Mouse (Mus musculus): ENCODE data around the gene Cd81. TPM values are rescaled to one million over a fixed set of nuclear protein-coding genes. Genes with fewer than 3 reads are reported as not detected.

Cd81 gene
- polyA plus RNA-seq, 1 experiment = 653 TPM

DNA sequence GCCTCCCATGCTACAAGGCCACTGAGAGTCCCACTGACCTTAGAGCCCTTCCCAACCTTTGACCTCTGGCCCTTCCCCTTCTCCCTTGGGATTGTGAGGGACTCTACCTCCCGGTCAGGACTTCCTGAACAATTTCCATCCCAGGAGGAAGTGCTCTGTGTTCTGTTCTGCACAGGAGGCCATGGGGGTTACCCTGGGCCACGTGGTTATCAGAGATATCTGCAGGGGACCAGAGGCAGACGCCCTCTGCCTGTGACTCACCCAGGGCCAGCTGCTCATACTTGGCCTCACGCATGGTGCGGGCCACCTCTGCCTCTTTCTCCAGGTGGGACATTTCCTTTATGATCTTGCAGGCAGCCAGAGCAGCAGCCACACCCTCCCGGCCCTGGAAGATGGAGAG, 29.5 kb downstream of the Cd81 start:
- TF ChIP-seq CTCF (IDR thresholded peaks at IDR 0.05; ENCODE audit: extremely low read depth, insufficient read depth, low read length) (no peak), POLR2A (IDR thresholded peaks at IDR 0.05; ENCODE audit: extremely low read depth, insufficient read depth, low read length) (no peak)
- Histone ChIP-seq H3K27ac (ENCODE audit: insufficient read depth, low read length) (no peak overlapping the region), H3K4me3 (ENCODE audit: insufficient read depth, low read length) (no peak overlapping the region), H3K4me1 (ENCODE audit: control insufficient read depth, insufficient read depth, low read length) (no peaks in the 10 kb centered on the region)

DNA sequence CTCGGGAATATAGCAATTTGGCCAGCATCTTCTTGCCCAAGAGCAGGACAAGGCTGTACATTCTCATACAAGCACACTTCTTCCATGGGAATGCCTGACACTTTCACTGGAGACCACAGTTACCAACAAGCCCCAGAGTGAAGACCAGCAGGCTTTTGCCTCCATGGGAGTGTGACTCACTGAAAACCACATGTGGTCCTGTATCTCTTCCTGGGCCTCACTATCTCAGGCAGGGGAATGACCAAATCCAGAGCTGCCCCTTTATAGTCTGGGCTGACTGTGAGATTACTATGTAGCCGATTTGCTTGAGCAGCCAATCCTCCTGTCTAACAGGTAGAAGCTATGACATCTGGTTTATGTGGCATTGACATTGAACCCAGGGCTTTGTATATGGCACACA, 31.2 kb downstream of the Cd81 start:
- Histone ChIP-seq H3K4me3 (ENCODE audit: insufficient read depth, low read length) (no peak overlapping the region), H3K27ac (ENCODE audit: insufficient read depth, low read length) (no peak overlapping the region), H3K4me1 (ENCODE audit: control insufficient read depth, insufficient read depth, low read length) (no peaks in the 10 kb centered on the region)
- TF ChIP-seq CTCF (IDR thresholded peaks at IDR 0.05; ENCODE audit: extremely low read depth, insufficient read depth, low read length) (no peak), POLR2A (IDR thresholded peaks at IDR 0.05; ENCODE audit: extremely low read depth, insufficient read depth, low read length) (no peak)

DNA sequence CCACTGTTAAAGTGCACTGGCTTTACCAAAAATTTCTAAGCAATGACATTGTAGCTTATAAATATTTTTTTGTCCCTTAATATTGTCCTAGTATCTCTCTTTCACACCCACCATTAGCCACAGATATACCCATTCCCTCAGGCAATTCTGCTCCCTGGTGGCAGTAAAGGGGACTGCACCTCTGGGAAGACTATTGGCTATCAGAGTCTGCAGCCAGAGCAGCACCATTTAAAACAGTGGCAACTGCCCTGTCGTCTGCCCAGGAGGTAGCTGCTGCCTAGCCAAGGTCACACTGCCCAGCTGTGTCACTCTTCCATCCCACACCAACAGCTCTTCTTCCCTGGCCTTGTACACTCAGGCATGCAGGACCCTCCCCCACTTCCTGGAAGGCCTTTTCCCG, 33.8 kb downstream of the Cd81 start:
- H3K4me3 ChIP-seq (ENCODE audit: insufficient read depth, low read length) = no peak overlapping the region
- TF ChIP-seq CTCF (IDR thresholded peaks at IDR 0.05; ENCODE audit: extremely low read depth, insufficient read depth, low read length) = peak; percentile 71
- TF ChIP-seq POLR2A (IDR thresholded peaks at IDR 0.05; ENCODE audit: extremely low read depth, insufficient read depth, low read length) = no peak
- H3K27ac ChIP-seq (ENCODE audit: insufficient read depth, low read length) = no peak overlapping the region
- no peaks in the 10 kb centered on the region for H3K4me1 ChIP-seq (ENCODE audit: control insufficient read depth, insufficient read depth, low read length)

DNA sequence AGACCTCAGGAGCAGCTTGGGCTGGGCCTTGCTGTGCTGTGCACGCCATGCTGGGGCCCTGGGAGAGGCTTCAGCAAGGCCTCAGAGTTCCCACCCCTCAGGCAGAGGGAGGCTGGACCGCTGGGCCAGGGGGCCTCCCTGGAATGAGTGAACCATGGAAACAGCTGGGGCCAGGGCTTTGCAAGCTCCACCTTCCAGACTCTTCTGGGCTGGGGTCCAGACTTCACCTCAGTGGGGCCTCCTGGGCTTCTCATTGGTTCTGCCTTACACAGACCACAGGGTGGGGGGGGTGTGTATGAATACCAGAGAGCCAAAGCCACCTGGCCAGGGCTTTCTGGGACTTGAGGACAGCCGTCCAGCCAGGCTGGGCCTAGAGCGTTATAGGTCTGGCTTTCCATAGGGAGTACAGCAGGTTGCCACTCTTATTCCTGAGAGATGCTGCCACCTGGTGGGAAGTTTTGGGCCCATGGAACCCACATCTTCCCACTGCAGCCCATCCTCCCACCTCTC, 34.6 kb downstream of the Cd81 start:
- Histone ChIP-seq H3K4me3 (ENCODE audit: insufficient read depth, low read length) (no peak overlapping the region), H3K27ac (ENCODE audit: insufficient read depth, low read length) (no peak overlapping the region), H3K4me1 (ENCODE audit: control insufficient read depth, insufficient read depth, low read length) (no peaks in the 10 kb centered on the region)
- TF ChIP-seq CTCF (IDR thresholded peaks at IDR 0.05; ENCODE audit: extremely low read depth, insufficient read depth, low read length) (peak; percentile 35), POLR2A (IDR thresholded peaks at IDR 0.05; ENCODE audit: extremely low read depth, insufficient read depth, low read length) (no peak)

DNA sequence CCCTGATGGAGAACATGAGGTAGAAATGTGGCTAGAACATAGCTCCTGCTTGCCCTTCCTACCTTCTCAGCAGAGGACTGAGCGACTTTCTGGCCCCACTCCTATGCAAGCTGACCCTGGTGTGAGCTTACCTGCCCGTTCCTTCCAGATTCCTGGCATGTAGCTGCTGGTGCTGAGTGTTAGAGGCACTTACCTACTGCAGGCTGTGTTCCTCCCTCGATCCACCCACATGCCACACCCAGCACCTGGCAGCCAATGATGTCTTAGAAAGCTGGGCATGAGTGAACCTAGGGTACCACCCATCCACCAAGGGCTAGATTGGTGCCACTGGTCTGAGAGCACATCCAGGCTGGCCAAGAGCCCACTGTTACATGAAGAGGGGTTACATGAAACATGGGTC, 41.3 kb downstream of the Cd81 start:
- Histone ChIP-seq H3K4me1 (ENCODE audit: control insufficient read depth, insufficient read depth, low read length) (no peaks in the 10 kb centered on the region), H3K4me3 (ENCODE audit: insufficient read depth, low read length) (no peak overlapping the region), H3K27ac (ENCODE audit: insufficient read depth, low read length) (no peak overlapping the region)
- TF ChIP-seq CTCF (IDR thresholded peaks at IDR 0.05; ENCODE audit: extremely low read depth, insufficient read depth, low read length) (no peak), POLR2A (IDR thresholded peaks at IDR 0.05; ENCODE audit: extremely low read depth, insufficient read depth, low read length) (no peak)

DNA sequence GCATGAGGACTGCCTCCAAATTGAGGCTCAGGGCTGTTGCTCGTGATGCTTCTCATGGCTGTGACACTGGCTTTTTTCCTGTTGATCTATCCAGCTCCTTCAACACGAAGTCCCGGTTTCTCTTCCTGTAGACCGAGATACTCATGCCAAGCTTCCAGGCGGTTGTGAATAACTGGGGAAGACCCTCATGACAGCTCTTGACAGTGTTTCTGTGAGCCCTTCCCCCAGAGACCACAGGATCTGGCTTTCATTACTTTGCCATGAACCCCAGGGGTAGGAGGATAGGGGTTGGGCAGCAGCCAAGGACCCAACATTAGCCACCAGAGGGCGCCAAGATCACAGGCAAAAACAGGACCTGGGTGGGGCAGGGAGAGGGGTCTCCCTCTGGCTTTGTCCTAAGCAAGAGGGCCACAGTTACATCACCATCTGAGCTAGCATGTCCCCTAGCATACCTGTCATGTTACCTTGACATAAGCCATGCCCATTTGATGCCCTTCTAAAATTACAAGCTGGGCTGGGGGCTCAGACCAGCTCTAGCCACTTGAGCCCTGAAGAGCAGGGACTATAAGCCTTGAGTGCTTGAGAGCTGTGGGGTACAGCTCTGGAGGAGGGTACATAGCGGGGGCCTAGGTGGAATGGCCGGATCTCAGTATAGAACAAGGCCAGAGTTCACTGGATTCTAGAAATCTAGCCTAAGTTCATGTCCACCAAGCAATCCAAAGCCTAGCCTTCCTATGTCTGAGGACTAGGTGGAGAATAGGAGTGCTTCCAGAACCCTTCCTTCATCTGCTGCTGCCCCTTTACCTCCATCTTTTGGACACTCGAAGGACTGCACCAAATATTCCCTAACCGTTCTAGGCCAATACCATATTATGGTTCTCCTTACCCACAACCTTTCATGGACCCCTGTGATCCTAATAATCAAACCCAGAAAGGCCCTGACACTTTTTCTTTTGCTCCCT, 42.3 kb downstream of the Cd81 start, which contains the start of gene Trpm5:
TSS of gene Trpm5 (minus strand) at position 51 of the 962 bp plus-strand sequence.
- TF ChIP-seq CTCF (IDR thresholded peaks at IDR 0.05; ENCODE audit: extremely low read depth, insufficient read depth, low read length) = peak; percentile 61
- TF ChIP-seq POLR2A (IDR thresholded peaks at IDR 0.05; ENCODE audit: extremely low read depth, insufficient read depth, low read length) = no peak
- Histone ChIP-seq H3K4me1 (ENCODE audit: control insufficient read depth, insufficient read depth, low read length) (no peaks in the 10 kb centered on the region), H3K27ac (ENCODE audit: insufficient read depth, low read length) (no peak within 1 kb of the TSS), H3K4me3 (ENCODE audit: insufficient read depth, low read length) (no peak within 1 kb of the TSS)

DNA sequence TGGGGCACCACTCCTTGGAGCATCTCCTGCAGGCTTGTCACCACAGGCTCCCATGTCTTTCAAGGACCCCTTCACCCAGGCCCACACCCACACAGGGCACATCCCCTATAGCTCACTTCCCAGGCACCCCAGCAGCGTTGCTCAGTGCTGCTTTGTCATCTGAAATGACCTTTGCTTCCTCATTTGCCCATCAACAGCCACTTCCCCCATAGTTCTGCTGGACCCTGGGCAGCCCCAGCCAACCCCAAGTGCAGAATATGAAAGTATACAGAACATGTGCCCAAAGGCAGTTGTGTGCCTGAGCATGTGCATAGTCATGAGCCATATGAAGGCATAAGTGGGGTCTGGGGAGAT, 43.0 kb downstream of the Cd81 start:
- TF ChIP-seq CTCF (IDR thresholded peaks at IDR 0.05; ENCODE audit: extremely low read depth, insufficient read depth, low read length) (no peak), POLR2A (IDR thresholded peaks at IDR 0.05; ENCODE audit: extremely low read depth, insufficient read depth, low read length) (no peak)
- Histone ChIP-seq H3K4me1 (ENCODE audit: control insufficient read depth, insufficient read depth, low read length) (no peaks in the 10 kb centered on the region), H3K4me3 (ENCODE audit: insufficient read depth, low read length) (no peak overlapping the region), H3K27ac (ENCODE audit: insufficient read depth, low read length) (no peak overlapping the region)

DNA sequence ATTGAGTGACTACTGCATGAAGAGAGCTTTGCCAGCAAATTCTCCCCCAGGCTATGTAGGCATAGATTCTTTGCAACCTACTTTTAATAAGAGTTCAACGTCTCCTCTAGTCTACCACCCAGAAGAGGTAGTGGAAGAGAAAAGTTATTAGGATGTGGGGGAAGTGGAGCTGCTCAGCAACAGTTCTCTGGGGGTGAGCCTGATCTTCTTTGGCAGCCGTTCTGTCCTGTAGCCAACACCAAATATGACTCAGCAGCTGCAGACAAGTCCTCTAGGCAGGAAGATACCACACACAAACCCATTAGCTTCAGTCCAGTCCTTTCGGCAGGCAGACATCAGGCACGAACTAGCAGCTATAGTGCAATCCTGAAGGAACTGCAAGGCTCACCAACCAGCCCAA, 48.2 kb downstream of the Cd81 start:
- no peak overlapping the region for H3K27ac ChIP-seq (ENCODE audit: insufficient read depth, low read length)
- no peak for TF ChIP-seq CTCF (IDR thresholded peaks at IDR 0.05; ENCODE audit: extremely low read depth, insufficient read depth, low read length)
- TF ChIP-seq POLR2A (IDR thresholded peaks at IDR 0.05; ENCODE audit: extremely low read depth, insufficient read depth, low read length) = no peak
- H3K4me3 ChIP-seq (ENCODE audit: insufficient read depth, low read length) = no peak overlapping the region
- no peaks in the 10 kb centered on the region for H3K4me1 ChIP-seq (ENCODE audit: control insufficient read depth, insufficient read depth, low read length)

DNA sequence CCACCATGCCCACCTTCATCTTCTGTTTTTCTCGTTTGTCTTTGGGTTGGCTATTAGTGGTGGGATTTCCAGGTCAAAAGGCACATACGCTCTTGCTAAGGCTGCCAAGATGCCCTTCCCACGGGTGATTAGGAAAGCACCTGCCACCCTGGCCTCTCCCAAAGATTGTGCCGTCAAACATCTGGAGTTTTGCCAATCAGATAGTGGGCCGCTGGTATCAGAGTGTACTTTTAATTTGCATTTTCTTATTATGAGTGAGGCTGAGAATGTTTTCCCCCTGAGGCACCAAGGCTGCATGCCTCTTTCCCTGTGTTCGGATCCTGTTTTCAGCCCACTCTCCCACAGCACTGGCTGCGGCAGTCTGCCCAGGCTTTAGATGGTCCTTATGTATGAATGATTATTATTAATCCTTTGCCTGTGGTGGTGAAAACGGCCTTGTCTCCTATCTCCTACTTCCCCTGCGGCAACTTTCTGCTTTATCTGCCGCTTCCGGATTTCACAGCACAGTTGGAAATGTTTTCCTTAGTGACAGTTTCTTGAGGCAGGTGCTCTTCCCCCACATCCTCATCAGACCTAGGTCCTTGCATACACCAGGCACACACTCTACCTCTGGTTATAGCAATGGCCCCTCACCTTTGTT, 52.8 kb downstream of the Cd81 start:
- H3K27ac ChIP-seq (ENCODE audit: insufficient read depth, low read length) = no peak overlapping the region
- no peak overlapping the region for H3K4me3 ChIP-seq (ENCODE audit: insufficient read depth, low read length)
- TF ChIP-seq CTCF (IDR thresholded peaks at IDR 0.05; ENCODE audit: extremely low read depth, insufficient read depth, low read length) = no peak
- TF ChIP-seq POLR2A (IDR thresholded peaks at IDR 0.05; ENCODE audit: extremely low read depth, insufficient read depth, low read length) = no peak
- H3K4me1 ChIP-seq (ENCODE audit: control insufficient read depth, insufficient read depth, low read length) = no peaks in the 10 kb centered on the region

All from cortical plate, adult 2 months (tissue).